ENCODE assay signal across 19 mouse cellular contexts in genomic region chr13:107661414-107661813, GRCm38 (mm10).
A peak's percentile ranks its signal among the peaks of the same experiment; 100 is the strongest.
DNase-seq lines count a peak whose midpoint lies in the region; ATAC-seq and TF ChIP-seq lines count a peak whose summit lies in the region.
"Had no signal": no experiment of that assay in that cellular context is flagged by ENCODE, and none has a peak within 500 bp of the region (broad histone marks: within the 10 kb centered on the region; RNA-seq: fewer than 3 reads in every experiment).

No protein-coding gene starts in this region.

- H3K36me3 ChIP-seq in ES-E14 (ENCODE audit: control insufficient read depth, insufficient read depth, low read length, poor library complexity, severe bottlenecking), result no peaks in the 10 kb centered on the region
- no peaks in the 10 kb centered on the region for H3K36me3 ChIP-seq in forebrain, embryonic 16.5 days (ENCODE audit: control insufficient read depth, insufficient read depth)
- H3K36me3 ChIP-seq in midbrain, embryonic 15.5 days (replicated peaks), result no peaks in the 10 kb centered on the region
- H3K36me3 ChIP-seq in limb, embryonic 10.5 days, result no peaks in the 10 kb centered on the region
- H3K36me3 ChIP-seq: embryonic facial prominence, embryonic 12.5 days; heart, embryonic 12.5 days; intestine, embryonic 15.5 days; liver, embryonic 12.5 days; neural tube, embryonic 13.5 days had no signal

- WGBS in forebrain, embryonic 16.5 days, result 2% methylated on average over 5 of the region's 5 CpGs
- 9% methylated on average over 5 of the region's 5 CpGs for WGBS in midbrain, embryonic 15.5 days
- WGBS in limb, embryonic 10.5 days, result 25% methylated on average over 5 of the region's 5 CpGs

- H3K4me1 ChIP-seq in ES-E14 (ENCODE audit: control insufficient read depth in 2 of 2, insufficient read depth in 2 of 2, low read length in 2 of 2, poor library complexity in 1 of 2), result peaks cover 12 to 19% of the 10 kb centered on the region in 2 experiments
- peaks cover 21% of the 10 kb centered on the region for H3K4me1 ChIP-seq in forebrain, embryonic 16.5 days (replicated peaks; ENCODE audit: control insufficient read depth, insufficient read depth, low read length)
- peaks cover 17% of the 10 kb centered on the region for H3K4me1 ChIP-seq in midbrain, embryonic 15.5 days
- H3K4me1 ChIP-seq in limb, embryonic 10.5 days, result peaks cover 28% of the 10 kb centered on the region
- H3K4me1 ChIP-seq: embryonic facial prominence, embryonic 12.5 days; liver, embryonic 12.5 days had no signal

- no peak overlapping the region for H3K4me3 ChIP-seq in ES-E14 (ENCODE audit: insufficient read depth in 1 of 2, low read depth in 1 of 2, low read length in 2 of 2, poor library complexity in 1 of 2, severe bottlenecking in 1 of 2)
- H3K4me3 ChIP-seq in forebrain, embryonic 16.5 days (replicated peaks; ENCODE audit: low read length), result no peak overlapping the region
- no peak overlapping the region for H3K4me3 ChIP-seq in midbrain, embryonic 15.5 days
- H3K4me3 ChIP-seq in layer of hippocampus, adult 2 months, result no peak overlapping the region
- no peak overlapping the region for H3K4me3 ChIP-seq in limb, embryonic 10.5 days
- H3K4me3 ChIP-seq: embryonic facial prominence, embryonic 12.5 days; heart, embryonic 12.5 days; intestine, embryonic 15.5 days; liver, embryonic 12.5 days; neural tube, embryonic 13.5 days had no signal

- H3K4me2 ChIP-seq in forebrain, embryonic 16.5 days (ENCODE audit: low read length), result no peak overlapping the region
- no peak overlapping the region for H3K4me2 ChIP-seq in midbrain, embryonic 15.5 days
- H3K4me2 ChIP-seq: embryonic facial prominence, embryonic 12.5 days; heart, embryonic 12.5 days; intestine, embryonic 15.5 days; liver, embryonic 12.5 days; lung, embryonic 14.5 days; neural tube, embryonic 13.5 days had no signal

- H3K9ac ChIP-seq in ES-E14 (ENCODE audit: insufficient read depth, low read depth, low read length, poor library complexity, severe bottlenecking), result no peak overlapping the region
- no peak overlapping the region for H3K9ac ChIP-seq in forebrain, embryonic 16.5 days (replicated peaks; ENCODE audit: low read depth, low read length)
- H3K9ac ChIP-seq in midbrain, embryonic 15.5 days, result no peak overlapping the region
- H3K9ac ChIP-seq: embryonic facial prominence, embryonic 12.5 days; heart, embryonic 12.5 days; intestine, embryonic 15.5 days; liver, embryonic 12.5 days; lung, embryonic 14.5 days; neural tube, embryonic 13.5 days had no signal

- no peak for TF ChIP-seq CTCF in layer of hippocampus, adult 2 months (conservative IDR thresholded peaks at IDR 0.05)

- H3K9me3 ChIP-seq in ES-E14 (ENCODE audit: control insufficient read depth, insufficient read depth, low read depth, low read length), result no peaks in the 10 kb centered on the region
- no peaks in the 10 kb centered on the region for H3K9me3 ChIP-seq in forebrain, embryonic 16.5 days (ENCODE audit: control insufficient read depth, low read length)
- H3K9me3 ChIP-seq in midbrain, embryonic 15.5 days, result no peaks in the 10 kb centered on the region
- H3K9me3 ChIP-seq in limb, embryonic 10.5 days (replicated peaks), result no peaks in the 10 kb centered on the region
- H3K9me3 ChIP-seq: embryonic facial prominence, embryonic 12.5 days; heart, embryonic 12.5 days; intestine, embryonic 15.5 days; liver, embryonic 12.5 days; neural tube, embryonic 13.5 days had no signal

- in situ Hi-C loops in ES-E14 (cut with MboI; ENCODE audit: low sequenced_read_pairs in 2 of 2, unreplicated experiment in 2 of 2), result no loop called here

- peak; percentile 71 for ATAC-seq in forebrain, embryonic 16.5 days
- ATAC-seq in midbrain, embryonic 15.5 days (replicated peaks), result peak; percentile 50; the same call in 1 of the 2 replicates
- ATAC-seq: intestine, embryonic 15.5 days; liver, embryonic 12.5 days had no signal

- DNase-seq in ES-E14 (ENCODE audit: low read depth, low spot score) (no peak), ZHBTc4 (ENCODE audit: low read depth, low spot score) (peak; percentile 50)
- DNase-seq in layer of hippocampus, adult 2 months (ENCODE audit: low spot score in 2 of 2), result no peak
- no peak for DNase-seq in embryo, embryonic 10.5 days (ENCODE audit: low spot score)
- DNase-seq in limb, embryonic 10.5 days (ENCODE audit: low spot score), result no peak
- DNase-seq: adrenal gland, postnatal 10 days; cerebellum, adult 2 months; lung, embryonic 14.5 days; lung, postnatal 4 days; right cerebral cortex, postnatal 4 days; thymus, postnatal 4 days had no signal

- no peaks in the 10 kb centered on the region for H3K27me3 ChIP-seq in forebrain, embryonic 16.5 days (replicated peaks; ENCODE audit: control insufficient read depth, insufficient read depth, low read length)
- H3K27me3 ChIP-seq in midbrain, embryonic 15.5 days (replicated peaks), result no peaks in the 10 kb centered on the region
- peaks cover 33% of the 10 kb centered on the region for H3K27me3 ChIP-seq in limb, embryonic 10.5 days (ENCODE audit: low read depth, poor library complexity, severe bottlenecking)
- H3K27me3 ChIP-seq: intestine, embryonic 15.5 days; neural tube, embryonic 13.5 days had no signal

- H3K27ac ChIP-seq in ES-E14 (ENCODE audit: insufficient read depth, low read depth, low read length, poor library complexity, severe bottlenecking), result no peak overlapping the region
- peak overlapping the region; percentile 30 for H3K27ac ChIP-seq in forebrain, embryonic 16.5 days (ENCODE audit: low read length)
- 0 out of 2 replicates have a peak overlapping the region, but pooled peaks have one; percentile 21 for H3K27ac ChIP-seq in midbrain, embryonic 15.5 days
- H3K27ac ChIP-seq in layer of hippocampus, adult 2 months, result no peak overlapping the region
- no peak overlapping the region for H3K27ac ChIP-seq in limb, embryonic 10.5 days
- H3K27ac ChIP-seq: embryonic facial prominence, embryonic 12.5 days; intestine, embryonic 15.5 days; kidney, postnatal 0 days; liver, embryonic 12.5 days; neural tube, embryonic 13.5 days had no signal

TF ChIP-seq in ES-E14, 5 proteins besides CTCF, POLR2A, EP300 and RAD21:
- peak; percentile 65; the same call in 1 of the 2 replicates for TF ChIP-seq ZNF384 (IDR thresholded peaks at IDR 0.05; ENCODE audit: low read depth, low read length)
- no peak for TF ChIP-seq HCFC1 (IDR thresholded peaks at IDR 0.05; ENCODE audit: borderline replicate concordance, insufficient read depth, low read length)

Comparison
In these comparisons a context has a peak if more than half of its experiments do, and no peak if none do; other contexts are left out.
1. H3K27ac ChIP-seq: peak in forebrain, embryonic 16.5 days (single experiment) and midbrain, embryonic 15.5 days (single experiment); none in ES-E14 (single experiment), layer of hippocampus, adult 2 months (single experiment) and limb, embryonic 10.5 days (single experiment).